Mouse (Mus musculus): ENCODE data around the gene Pabpc4. TPM values are rescaled to one million over a fixed set of nuclear protein-coding genes. Genes with fewer than 3 reads are reported as not detected.
"Not testable (repeated sequence)": the region's sequence is repeated elsewhere in the genome, so short reads cannot be mapped to it uniquely, and the experiment has no call there.

The Pabpc4 gene
- polyA plus RNA-seq, 1 experiment: 60.3 TPM

DNA sequence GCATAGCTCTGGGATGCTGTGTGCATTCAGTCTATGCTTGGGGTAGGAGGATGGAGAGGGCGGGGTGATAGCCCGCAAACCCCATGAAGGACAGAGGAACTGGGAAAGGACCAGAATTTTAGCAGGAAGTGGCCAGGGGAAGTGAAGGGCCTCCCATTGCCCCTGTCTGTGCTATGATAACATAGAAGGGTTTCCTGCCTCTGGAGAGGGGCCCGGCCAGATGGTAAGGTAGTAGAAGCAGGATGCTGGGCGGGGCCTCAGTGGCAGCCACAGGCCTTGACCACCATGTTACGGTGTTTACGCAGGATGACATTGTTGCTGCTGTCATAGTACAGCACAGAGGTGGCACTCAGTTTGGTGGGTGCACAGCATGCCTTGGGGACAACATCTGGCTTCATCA, 50.9 kb downstream of the Pabpc4 start:
- Histone ChIP-seq H3K4me1 (ENCODE audit: control insufficient read depth, insufficient read depth, low read length) (no peaks in the 10 kb centered on the region), H3K4me3 (replicated peaks; ENCODE audit: extremely low read depth, low read depth, low read length) (no peak overlapping the region)
- DNase-seq: no peak
- no peak for TF ChIP-seq POLR2A (IDR thresholded peaks at IDR 0.05; ENCODE audit: borderline replicate concordance, extremely low read depth, low read depth, low read length)
- TF ChIP-seq CTCF (IDR thresholded peaks at IDR 0.05; ENCODE audit: insufficient read depth, low read length): no peak
- 53% methylated on average over 6 of the region's 6 CpGs for WGBS

DNA sequence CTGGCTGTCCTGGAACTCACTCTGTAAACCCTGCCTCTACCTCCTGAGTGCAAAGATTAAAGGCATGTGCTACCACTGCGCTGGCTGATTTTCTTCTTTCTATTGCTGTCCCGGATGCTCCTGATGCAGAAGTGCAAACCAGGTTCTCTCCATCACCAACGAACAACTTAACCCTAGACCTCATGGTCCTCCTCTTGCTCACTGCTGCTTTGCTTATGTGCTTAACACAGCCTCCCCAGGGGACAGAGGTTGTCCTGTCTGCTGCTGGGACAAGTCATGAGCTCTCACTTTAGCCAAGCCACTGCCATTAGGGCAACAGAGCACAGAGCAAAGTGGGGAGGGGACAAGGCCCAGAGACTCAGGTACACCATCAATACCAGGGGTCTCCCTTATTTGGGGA, 52.3 kb downstream of the Pabpc4 start:
- no peak for TF ChIP-seq POLR2A (IDR thresholded peaks at IDR 0.05; ENCODE audit: borderline replicate concordance, extremely low read depth, low read depth, low read length)
- TF ChIP-seq CTCF (IDR thresholded peaks at IDR 0.05; ENCODE audit: insufficient read depth, low read length): no peak
- WGBS: 90% methylated on average over 3 of the region's 3 CpGs
- no peaks in the 10 kb centered on the region for H3K4me1 ChIP-seq (ENCODE audit: control insufficient read depth, insufficient read depth, low read length)
- DNase-seq: no peak
- no peak overlapping the region for H3K4me3 ChIP-seq (replicated peaks; ENCODE audit: extremely low read depth, low read depth, low read length)

DNA sequence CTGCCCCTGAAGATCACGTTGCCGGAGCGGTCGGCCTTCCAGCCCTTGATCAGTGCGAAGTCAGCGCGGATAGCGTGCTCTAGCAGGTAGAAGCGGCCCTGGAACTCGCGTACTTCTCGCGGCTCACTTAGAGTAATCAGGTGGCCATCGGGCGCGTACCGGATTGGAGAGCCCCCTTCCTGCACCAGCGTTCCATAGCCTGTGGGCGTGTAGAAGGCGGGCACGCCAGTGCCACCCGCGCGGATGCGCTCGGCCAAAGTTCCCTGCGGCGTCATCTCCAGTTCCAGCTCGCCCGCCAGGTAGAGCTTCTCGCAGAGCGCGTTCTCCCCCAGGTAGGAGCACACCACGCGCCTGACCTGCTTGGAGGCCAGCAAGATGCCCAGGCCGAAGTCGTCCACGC, 60.8 kb downstream of the Pabpc4 start:
- 8% methylated on average over 29 of the region's 38 CpGs for WGBS
- H3K4me1 ChIP-seq (ENCODE audit: control insufficient read depth, insufficient read depth, low read length); DNase-seq; H3K4me3 ChIP-seq (replicated peaks; ENCODE audit: extremely low read depth, low read depth, low read length): not testable (repeated sequence)

DNA sequence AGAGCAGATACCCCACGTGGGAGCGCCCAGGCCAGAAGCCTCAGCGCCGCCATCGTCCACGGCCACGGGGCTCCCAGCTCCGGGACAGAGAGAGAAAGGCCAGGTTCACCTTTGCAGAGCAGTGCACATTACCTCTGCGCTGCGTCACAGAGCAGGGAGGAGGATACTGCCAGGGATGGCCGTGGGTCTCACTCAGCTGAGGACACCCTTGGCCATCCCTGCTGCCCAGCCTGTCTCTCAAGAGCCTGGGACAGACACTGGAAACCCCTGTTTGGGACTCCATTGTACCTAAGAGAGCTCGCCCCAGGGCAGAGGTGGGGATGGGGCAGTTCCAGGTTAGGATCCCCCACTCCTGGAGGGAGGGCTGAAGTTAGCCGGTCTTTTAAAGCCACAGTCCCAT, 61.4 kb downstream of the Pabpc4 start, which contains the start of gene Oxct2a:
Gene Oxct2a (minus strand): TSS at position 101 of the 400 bp plus-strand sequence.
- DNase-seq: no peak
- H3K4me1 ChIP-seq (ENCODE audit: control insufficient read depth, insufficient read depth, low read length): no peaks in the 10 kb centered on the region
- 20% methylated on average over 13 of the region's 13 CpGs for WGBS
- no peak within 1 kb of the TSS for H3K4me3 ChIP-seq (replicated peaks; ENCODE audit: extremely low read depth, low read depth, low read length)
- TF ChIP-seq CTCF (IDR thresholded peaks at IDR 0.05; ENCODE audit: insufficient read depth, low read length) (no peak), POLR2A (IDR thresholded peaks at IDR 0.05; ENCODE audit: borderline replicate concordance, extremely low read depth, low read depth, low read length) (no peak)

DNA sequence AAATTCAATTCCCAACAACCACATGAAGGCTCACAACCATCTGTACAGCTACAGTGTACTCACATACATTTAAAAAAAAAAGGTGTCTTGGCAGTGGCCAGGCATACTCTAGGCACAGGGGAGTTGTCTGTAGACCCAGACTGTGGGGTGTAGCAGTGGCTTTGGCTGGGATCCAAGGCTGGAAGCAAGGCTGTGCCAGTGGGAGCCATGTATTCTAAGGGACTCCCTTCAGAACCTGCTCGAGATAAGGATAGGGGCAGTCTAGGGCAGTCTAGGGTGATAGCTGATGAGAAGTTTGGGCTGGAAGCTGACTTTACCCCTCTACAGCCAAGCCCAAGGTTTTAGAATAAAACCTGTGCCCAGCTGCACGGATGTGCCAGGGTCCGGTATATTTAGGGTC, 63.9 kb downstream of the Pabpc4 start:
- no peak for TF ChIP-seq POLR2A (IDR thresholded peaks at IDR 0.05; ENCODE audit: borderline replicate concordance, extremely low read depth, low read depth, low read length)
- TF ChIP-seq CTCF (IDR thresholded peaks at IDR 0.05; ENCODE audit: insufficient read depth, low read length): no peak
- 45% methylated on average over 3 of the region's 3 CpGs for WGBS
- H3K4me1 ChIP-seq (ENCODE audit: control insufficient read depth, insufficient read depth, low read length): no peaks in the 10 kb centered on the region
- no peak for DNase-seq
- no peak overlapping the region for H3K4me3 ChIP-seq (replicated peaks; ENCODE audit: extremely low read depth, low read depth, low read length)

DNA sequence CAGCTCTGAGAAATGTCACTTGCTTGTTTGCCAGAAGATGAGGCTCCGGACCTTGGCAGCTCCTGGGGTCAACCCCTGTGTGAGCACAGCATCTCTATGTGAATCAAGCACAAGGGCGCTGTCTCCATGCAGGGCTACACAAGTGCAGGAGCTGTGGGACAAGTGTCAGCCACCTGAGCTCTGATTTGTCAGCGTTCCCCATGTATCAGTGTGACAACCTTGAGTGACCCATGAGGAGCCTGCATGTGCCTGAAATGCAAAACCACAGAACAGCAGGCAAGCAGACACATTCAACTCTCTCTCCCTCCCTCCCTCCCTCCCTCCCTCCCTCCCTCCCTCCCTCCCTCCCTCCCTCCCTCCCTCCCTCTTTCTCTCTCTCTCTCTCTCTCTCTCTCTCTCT, 65.5 kb downstream of the Pabpc4 start:
- TF ChIP-seq POLR2A (IDR thresholded peaks at IDR 0.05; ENCODE audit: borderline replicate concordance, extremely low read depth, low read depth, low read length) (no peak), CTCF (IDR thresholded peaks at IDR 0.05; ENCODE audit: insufficient read depth, low read length) (no peak)
- 38% methylated on average over 3 of the region's 3 CpGs for WGBS
- H3K4me1 ChIP-seq (ENCODE audit: control insufficient read depth, insufficient read depth, low read length): no peaks in the 10 kb centered on the region
- no peak for DNase-seq
- no peak overlapping the region for H3K4me3 ChIP-seq (replicated peaks; ENCODE audit: extremely low read depth, low read depth, low read length)

DNA sequence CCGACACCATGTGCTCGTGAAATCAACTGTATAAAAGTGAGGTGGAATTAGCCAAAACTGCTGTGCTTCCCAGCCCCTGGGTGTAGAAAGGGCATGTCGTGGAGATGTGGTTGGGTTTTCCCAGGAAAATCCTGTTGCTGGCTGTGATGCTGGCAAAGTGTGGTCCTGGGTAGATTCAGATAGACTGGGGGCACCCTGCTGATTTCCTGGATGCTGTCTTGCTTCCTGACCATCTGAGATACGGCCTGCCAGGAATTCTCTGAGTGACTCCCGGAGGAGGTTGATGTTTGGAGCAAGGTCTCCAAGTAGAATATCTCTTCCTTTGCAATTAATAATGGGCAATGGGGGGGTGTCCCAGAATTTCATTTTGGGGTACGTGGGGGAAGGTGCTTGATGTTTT, 66.8 kb downstream of the Pabpc4 start:
- H3K4me1 ChIP-seq (ENCODE audit: control insufficient read depth, insufficient read depth, low read length): no peaks in the 10 kb centered on the region
- no peak overlapping the region for H3K4me3 ChIP-seq (replicated peaks; ENCODE audit: extremely low read depth, low read depth, low read length)
- no peak for TF ChIP-seq POLR2A (IDR thresholded peaks at IDR 0.05; ENCODE audit: borderline replicate concordance, extremely low read depth, low read depth, low read length)
- no peak for TF ChIP-seq CTCF (IDR thresholded peaks at IDR 0.05; ENCODE audit: insufficient read depth, low read length)
- WGBS: 58% methylated on average over 6 of the region's 6 CpGs
- DNase-seq: no peak

DNA sequence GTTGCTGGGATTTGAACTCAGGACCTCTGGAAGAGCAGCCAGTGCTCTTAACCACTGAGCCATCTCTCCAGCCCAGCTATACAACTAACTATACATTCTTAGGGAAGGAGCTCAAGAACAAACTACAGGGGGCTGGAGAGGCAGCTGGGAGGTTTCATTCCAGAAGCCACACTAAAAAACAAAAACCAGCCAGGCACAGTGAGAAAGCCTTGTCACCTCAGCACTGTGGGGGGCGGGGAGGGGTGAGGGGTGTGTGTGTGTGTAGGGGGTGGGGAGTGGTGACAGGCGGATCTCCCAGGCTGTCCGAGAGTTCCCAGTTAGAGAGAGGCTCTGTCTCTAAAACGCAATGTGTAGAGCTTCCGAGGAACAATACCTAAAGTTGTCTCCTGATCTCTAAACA, 69.2 kb downstream of the Pabpc4 start:
- H3K4me1 ChIP-seq (ENCODE audit: control insufficient read depth, insufficient read depth, low read length): no peaks in the 10 kb centered on the region
- no peak overlapping the region for H3K4me3 ChIP-seq (replicated peaks; ENCODE audit: extremely low read depth, low read depth, low read length)
- 63% methylated on average over 5 of the region's 5 CpGs for WGBS
- no peak for TF ChIP-seq POLR2A (IDR thresholded peaks at IDR 0.05; ENCODE audit: borderline replicate concordance, extremely low read depth, low read depth, low read length)
- no peak for TF ChIP-seq CTCF (IDR thresholded peaks at IDR 0.05; ENCODE audit: insufficient read depth, low read length)
- no peak for DNase-seq

DNA sequence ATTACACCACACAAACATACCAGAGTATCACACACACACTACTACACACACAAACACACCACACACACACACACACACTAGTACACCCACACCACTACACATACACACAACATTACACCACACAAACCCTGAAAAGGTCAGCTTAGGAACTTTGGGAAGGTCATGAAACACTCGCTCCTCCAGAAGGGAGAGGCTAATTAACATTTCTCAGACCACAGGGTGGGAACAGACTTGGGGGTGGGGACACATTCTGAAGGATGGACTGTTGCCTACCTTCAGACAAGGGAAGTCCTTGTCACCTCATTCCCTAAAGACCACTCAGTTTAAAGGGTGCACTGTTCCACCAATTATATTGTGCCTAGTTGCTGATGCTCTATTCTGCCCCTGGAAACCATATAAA, 69.8 kb downstream of the Pabpc4 start:
- WGBS: 76% methylated on average over 1 of the region's 1 CpGs
- DNase-seq; H3K4me1 ChIP-seq (ENCODE audit: control insufficient read depth, insufficient read depth, low read length); H3K4me3 ChIP-seq (replicated peaks; ENCODE audit: extremely low read depth, low read depth, low read length): not testable (repeated sequence)

DNA sequence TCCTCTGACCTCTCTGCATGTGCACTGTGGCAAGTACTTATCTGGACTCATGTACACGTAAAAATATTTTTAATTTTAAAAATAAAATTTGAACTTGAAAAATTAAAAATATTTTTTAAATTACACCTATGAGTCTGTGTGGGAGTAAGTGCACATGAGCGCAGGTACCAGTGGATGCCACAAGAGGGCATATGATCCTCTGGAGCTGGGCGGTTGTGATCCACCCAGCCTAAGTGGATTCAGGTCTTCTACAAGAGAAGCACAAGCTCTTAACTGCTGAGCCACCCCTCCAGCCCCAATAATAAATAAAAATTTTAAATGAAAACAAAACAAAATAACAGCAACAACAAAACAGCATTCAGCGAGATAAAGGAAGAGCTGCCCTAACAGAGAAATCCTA, 71.0 kb downstream of the Pabpc4 start:
- H3K4me1 ChIP-seq (ENCODE audit: control insufficient read depth, insufficient read depth, low read length): no peaks in the 10 kb centered on the region
- 94% methylated on average over 4 of the region's 4 CpGs for WGBS
- H3K4me3 ChIP-seq (replicated peaks; ENCODE audit: extremely low read depth, low read depth, low read length): no peak overlapping the region
- DNase-seq: no peak
- TF ChIP-seq POLR2A (IDR thresholded peaks at IDR 0.05; ENCODE audit: borderline replicate concordance, extremely low read depth, low read depth, low read length): no peak
- TF ChIP-seq CTCF (IDR thresholded peaks at IDR 0.05; ENCODE audit: insufficient read depth, low read length): no peak

DNA sequence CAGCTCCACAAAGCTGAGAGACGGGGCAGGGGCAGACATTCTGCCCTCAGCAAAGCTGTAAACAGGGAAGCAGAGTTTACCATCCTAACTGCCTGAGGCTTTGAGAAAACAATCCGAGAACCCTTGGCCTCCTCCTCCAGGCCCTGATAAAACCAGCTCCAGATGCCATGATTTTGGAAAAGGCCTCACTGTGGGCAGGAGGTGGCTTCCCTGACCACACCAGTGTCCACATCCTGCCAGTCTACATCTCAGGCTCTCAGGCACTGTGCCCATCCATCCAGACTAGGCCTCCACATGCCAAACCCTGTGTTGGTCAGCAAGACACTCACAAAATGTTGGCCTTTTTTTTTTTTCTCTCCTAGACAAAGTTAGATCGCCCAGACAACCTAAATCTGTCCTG, 72.0 kb downstream of the Pabpc4 start:
- 71% methylated on average over 3 of the region's 3 CpGs for WGBS
- no peak for TF ChIP-seq CTCF (IDR thresholded peaks at IDR 0.05; ENCODE audit: insufficient read depth, low read length)
- no peak for TF ChIP-seq POLR2A (IDR thresholded peaks at IDR 0.05; ENCODE audit: borderline replicate concordance, extremely low read depth, low read depth, low read length)
- DNase-seq: no peak
- no peak overlapping the region for H3K4me3 ChIP-seq (replicated peaks; ENCODE audit: extremely low read depth, low read depth, low read length)
- H3K4me1 ChIP-seq (ENCODE audit: control insufficient read depth, insufficient read depth, low read length): no peaks in the 10 kb centered on the region

DNA sequence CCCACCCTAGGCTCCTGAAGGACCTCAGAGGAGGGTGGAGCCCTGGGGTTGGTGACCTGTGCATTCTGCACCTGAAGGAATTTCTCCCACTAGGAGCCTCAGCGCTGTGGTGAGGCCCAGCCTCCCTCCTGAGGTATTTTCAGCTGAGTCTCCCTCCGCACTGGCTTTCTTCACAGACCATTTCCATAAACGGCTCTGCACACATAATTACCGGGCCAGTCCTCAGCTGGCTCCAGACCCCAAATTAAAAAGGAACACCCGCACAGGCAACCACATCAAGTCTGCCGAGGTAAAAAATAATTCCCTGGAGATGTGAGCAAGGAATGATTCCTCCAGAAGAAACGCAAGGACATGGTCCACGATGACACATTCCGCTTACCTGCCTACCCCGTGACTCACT, 73.1 kb downstream of the Pabpc4 start:
- not testable (repeated sequence) for DNase-seq; H3K4me1 ChIP-seq (ENCODE audit: control insufficient read depth, insufficient read depth, low read length); H3K4me3 ChIP-seq (replicated peaks; ENCODE audit: extremely low read depth, low read depth, low read length)
- WGBS: 81% methylated on average over 10 of the region's 10 CpGs
